Mouse (Mus musculus) intestine, embryonic 15.5 days (tissue): ENCODE results near the gene Abcc2. TPM values are rescaled to one million over a fixed set of nuclear protein-coding genes. Genes with fewer than 3 reads are reported as not detected.

Experiments used
- ATAC-seq: fragments of 200-750 bp; cut with Nextera tagmentation; 2 replicates; pipeline ENCODE4 v1.8.0; 2017; ENCODE audit warnings: moderate TSS enrichment, moderate library complexity
- H3K27ac ChIP-seq: fragments of 300-500 bp; sonication (generic); 2 replicates; pipeline ENCODE4 v1.5.1; 2015; ENCODE audit warnings: mild to moderate bottlenecking, inconsistent platforms
- H3K27me3 ChIP-seq: fragments of 300-500 bp; sonication (generic); replicated peaks from 2 replicates; pipeline ENCODE4 v1.6.1; 2015; ENCODE audit warnings: inconsistent platforms
- H3K36me3 ChIP-seq: fragments of 300-500 bp; sonication (generic); 2 replicates; pipeline ENCODE4 v1.6.1; 2015; ENCODE audit warnings: inconsistent platforms
- H3K4me1 ChIP-seq: fragments of 300-500 bp; sonication (generic); replicated peaks from 2 replicates; pipeline ENCODE4 v1.6.1; 2015; ENCODE audit warnings: inconsistent platforms
- H3K4me2 ChIP-seq: fragments of 300-500 bp; sonication (generic); replicated peaks from 2 replicates; pipeline ENCODE4 v1.6.1; 2015; ENCODE audit warnings: mild to moderate bottlenecking, inconsistent platforms
- H3K4me3 ChIP-seq: fragments of 300-500 bp; sonication (generic); replicated peaks from 2 replicates; pipeline ENCODE4 v1.5.1; 2015; ENCODE audit warnings: inconsistent platforms
- H3K9ac ChIP-seq: fragments of 300-500 bp; sonication (generic); 2 replicates; pipeline ENCODE4 v1.6.1; 2015; ENCODE audit warnings: inconsistent platforms
- H3K9me3 ChIP-seq: fragments of 300-500 bp; sonication (generic); 2 replicates; pipeline ENCODE4 v1.6.1; 2016; ENCODE audit warnings: inconsistent platforms
- WGBS: fragments of 180-500 bp; shearing (Covaris S2); methylation state at CpG from one replicate; pipeline ENCODE4 v1.1.7; 2015; 5-methylcytosine and 5-hydroxymethylcytosine counted together
- polyA plus RNA-seq: library from polyadenylated mRNA; unstranded; fragments of >200 nt; fragmentation: Nextera tagmentation; extraction: Ambion mirVana; gene quantifications from 2 replicates; pipeline ENCODE4 v1.2.1, GENCODE M21; 2015

Gene Abcc2
- polyA plus RNA-seq, 1 experiment from 2014 or later, result 16.7 TPM

- ATAC-seq, result peak; percentile 89
- H3K9me3 ChIP-seq, result no peaks in the 10 kb centered on the region
- H3K27me3 ChIP-seq, result no peaks in the 10 kb centered on the region
- H3K9ac ChIP-seq, result no peak overlapping the region
- H3K36me3 ChIP-seq, result no peaks in the 10 kb centered on the region
- no peaks in the 10 kb centered on the region for H3K4me1 ChIP-seq
- H3K27ac ChIP-seq, result no peak overlapping the region
- H3K4me3 ChIP-seq, result no peak overlapping the region
- 51% methylated on average over 8 of the region's 8 CpGs for WGBS
- no peak overlapping the region for H3K4me2 ChIP-seq
Observed at GRCm38 (mm10) chr19:43826855-43827254, 44.9 kb downstream of the Abcc2 start.

GRCm38 (mm10) chr19:43832425-43833069 lies 50.6 kb downstream of the Abcc2 start:
- H3K9me3 ChIP-seq, result no peaks in the 10 kb centered on the region
- no peak overlapping the region for H3K4me2 ChIP-seq
- no peak for ATAC-seq
- 34% methylated on average over 21 of the region's 21 CpGs for WGBS
- no peaks in the 10 kb centered on the region for H3K4me1 ChIP-seq
- H3K27ac ChIP-seq, result no peak overlapping the region
- no peaks in the 10 kb centered on the region for H3K27me3 ChIP-seq
- H3K36me3 ChIP-seq, result no peaks in the 10 kb centered on the region
- H3K9ac ChIP-seq, result no peak overlapping the region
- no peak overlapping the region for H3K4me3 ChIP-seq

- Histone ChIP-seq H3K9ac (no peak overlapping the region), H3K9me3 (no peaks in the 10 kb centered on the region), H3K36me3 (peaks cover 13% of the 10 kb centered on the region), H3K4me1 (0 out of 2 replicates have a peak, but pooled peaks cover 3% of the 10 kb centered on the region), H3K4me2 (no peak overlapping the region), H3K27ac (no peak overlapping the region), H3K4me3 (no peak overlapping the region), H3K27me3 (no peaks in the 10 kb centered on the region)
- 85% methylated on average over 9 of the region's 9 CpGs for WGBS
- ATAC-seq, result no peak
Observed at GRCm38 (mm10) chr19:43843184-43843583, 61.2 kb downstream of the Abcc2 start.

GRCm38 (mm10) chr19:43845331-43845908 lies 63.4 kb downstream of the Abcc2 start:
- Histone ChIP-seq H3K9ac (no peak overlapping the region), H3K4me1 (0 out of 2 replicates have a peak, but pooled peaks cover 3% of the 10 kb centered on the region), H3K36me3 (peaks cover 35% of the 10 kb centered on the region), H3K27ac (no peak overlapping the region), H3K9me3 (no peaks in the 10 kb centered on the region), H3K27me3 (no peaks in the 10 kb centered on the region), H3K4me3 (no peak overlapping the region), H3K4me2 (no peak overlapping the region)
- ATAC-seq, result no peak
- WGBS, result 44% methylated on average over 7 of the region's 7 CpGs

- no peak overlapping the region for H3K9ac ChIP-seq
- peaks cover 49% of the 10 kb centered on the region for H3K36me3 ChIP-seq
- no peak overlapping the region for H3K4me2 ChIP-seq
- no peaks in the 10 kb centered on the region for H3K9me3 ChIP-seq
- no peak for ATAC-seq
- no peak overlapping the region for H3K27ac ChIP-seq
- WGBS, result 78% methylated on average over 15 of the region's 15 CpGs
- no peak overlapping the region for H3K4me3 ChIP-seq
- 0 out of 2 replicates have a peak, but pooled peaks cover 3% of the 10 kb centered on the region for H3K4me1 ChIP-seq
- H3K27me3 ChIP-seq, result no peaks in the 10 kb centered on the region
Observed at GRCm38 (mm10) chr19:43847056-43847455, 65.1 kb downstream of the Abcc2 start.

GRCm38 (mm10) chr19:43847966-43848365 lies 66.0 kb downstream of the Abcc2 start:
- Histone ChIP-seq H3K4me2 (no peak overlapping the region), H3K27me3 (no peaks in the 10 kb centered on the region), H3K9me3 (no peaks in the 10 kb centered on the region), H3K36me3 (peaks cover 53% of the 10 kb centered on the region), H3K9ac (no peak overlapping the region), H3K27ac (no peak overlapping the region), H3K4me1 (0 out of 2 replicates have a peak, but pooled peaks cover 3% of the 10 kb centered on the region), H3K4me3 (no peak overlapping the region)
- ATAC-seq, result no peak
- 94% methylated on average over 15 of the region's 15 CpGs for whole genome bisulfite sequencing

- Histone ChIP-seq H3K4me1 (0 out of 2 replicates have a peak, but pooled peaks cover 3% of the 10 kb centered on the region), H3K27me3 (no peaks in the 10 kb centered on the region), H3K4me2 (no peak overlapping the region), H3K36me3 (peaks cover 72% of the 10 kb centered on the region), H3K4me3 (no peak overlapping the region), H3K9me3 (no peaks in the 10 kb centered on the region), H3K9ac (no peak overlapping the region), H3K27ac (no peak overlapping the region)
- ATAC-seq, result no peak
- 90% methylated on average over 11 of the region's 11 CpGs for WGBS
Observed at GRCm38 (mm10) chr19:43850026-43850425, 68.0 kb downstream of the Abcc2 start.

GRCm38 (mm10) chr19:43851996-43852630 lies 70.1 kb downstream of the Abcc2 start:
- WGBS, result 81% methylated on average over 21 of the region's 21 CpGs
- H3K4me1 ChIP-seq, result 0 out of 2 replicates have a peak, but pooled peaks cover under 1% of the 10 kb centered on the region

GRCm38 (mm10) chr19:43852837-43853545 lies 71.0 kb downstream of the Abcc2 start:
- H3K4me3 ChIP-seq, result no peak overlapping the region
- H3K9me3 ChIP-seq, result no peaks in the 10 kb centered on the region
- 78% methylated on average over 7 of the region's 7 CpGs for WGBS
- ATAC-seq, result no peak
- no peaks in the 10 kb centered on the region for H3K27me3 ChIP-seq
- peaks cover 71% of the 10 kb centered on the region for H3K36me3 ChIP-seq
- H3K4me1 ChIP-seq, result no peaks in the 10 kb centered on the region
- no peak overlapping the region for H3K27ac ChIP-seq
- H3K4me2 ChIP-seq, result no peak overlapping the region
- no peak overlapping the region for H3K9ac ChIP-seq

More at GRCm38 (mm10) chr19:43851996-43852630, 70.1 kb downstream of the Abcc2 start:
- Histone ChIP-seq H3K27me3 (no peaks in the 10 kb centered on the region), H3K4me3 (no peak overlapping the region), H3K4me2 (no peak overlapping the region), H3K9me3 (no peaks in the 10 kb centered on the region), H3K9ac (no peak overlapping the region), H3K36me3 (peaks cover 80% of the 10 kb centered on the region), H3K27ac (no peak overlapping the region)
- ATAC-seq, result no peak

GRCm38 (mm10) chr19:43857347-43857746 lies 75.4 kb downstream of the Abcc2 start:
- 72% methylated on average over 6 of the region's 6 CpGs for WGBS
- ATAC-seq, result peak; percentile 82
- Histone ChIP-seq H3K4me2 (no peak overlapping the region), H3K4me1 (no peaks in the 10 kb centered on the region), H3K27me3 (no peaks in the 10 kb centered on the region), H3K9ac (no peak overlapping the region), H3K9me3 (no peaks in the 10 kb centered on the region), H3K36me3 (peaks cover 45% of the 10 kb centered on the region), H3K27ac (no peak overlapping the region), H3K4me3 (no peak overlapping the region)

GRCm38 (mm10) chr19:43870418-43870817 lies 88.4 kb downstream of the Abcc2 start:
- no peaks in the 10 kb centered on the region for H3K9me3 ChIP-seq
- no peaks in the 10 kb centered on the region for H3K27me3 ChIP-seq
- H3K36me3 ChIP-seq, result peaks cover 58% of the 10 kb centered on the region
- H3K27ac ChIP-seq, result no peak overlapping the region
- no peak overlapping the region for H3K9ac ChIP-seq
- no peak for ATAC-seq
- H3K4me1 ChIP-seq, result peaks cover 10% of the 10 kb centered on the region
- H3K4me3 ChIP-seq, result no peak overlapping the region
- 88% methylated on average over 4 of the region's 4 CpGs for WGBS
- no peak overlapping the region for H3K4me2 ChIP-seq

GRCm38 (mm10) chr19:43874351-43874750 lies 92.4 kb downstream of the Abcc2 start:
- Histone ChIP-seq H3K9me3 (no peaks in the 10 kb centered on the region), H3K9ac (no peak overlapping the region), H3K27me3 (no peaks in the 10 kb centered on the region), H3K4me2 (no peak overlapping the region), H3K4me1 (peaks cover 39% of the 10 kb centered on the region), H3K4me3 (no peak overlapping the region), H3K36me3 (peaks cover 29% of the 10 kb centered on the region), H3K27ac (no peak overlapping the region)
- 92% methylated on average over 11 of the region's 11 CpGs for whole genome bisulfite sequencing
- no peak for ATAC-seq
